Mouse (Mus musculus) intestine, embryonic 16.5 days (tissue): ENCODE measurements around the gene Hoxb6. TPM values are rescaled to one million over a fixed set of nuclear protein-coding genes. Genes with fewer than 3 reads are reported as not detected.

Experiments used
- ATAC-seq: fragments of 200-750 bp; cut with Nextera tagmentation; 2 replicates; pipeline ENCODE4 v1.8.0; 2017; ENCODE audit warnings: moderate TSS enrichment, moderate library complexity
- H3K27ac ChIP-seq: fragments of 300-500 bp; sonication (generic); 2 replicates; pipeline ENCODE4 v1.5.1; 2014; ENCODE audit warnings: mild to moderate bottlenecking, low read length
- H3K27me3 ChIP-seq: fragments of 300-500 bp; sonication (generic); replicated peaks from 2 replicates; pipeline ENCODE4 v1.6.1; 2014; ENCODE audit warnings: low read length, control low read depth, mixed read lengths; ENCODE audit not compliant: control insufficient read depth, insufficient read depth
- H3K36me3 ChIP-seq: fragments of 300-500 bp; sonication (generic); 2 replicates; pipeline ENCODE4 v1.6.1; 2014; ENCODE audit warnings: low read length, control low read depth; ENCODE audit not compliant: control insufficient read depth, insufficient read depth
- H3K4me1 ChIP-seq: fragments of 300-500 bp; sonication (generic); 2 replicates; pipeline ENCODE4 v1.6.1; 2014; ENCODE audit warnings: low read length, control low read depth, mixed read lengths; ENCODE audit not compliant: control insufficient read depth, insufficient read depth
- H3K4me2 ChIP-seq: fragments of 300-500 bp; sonication (generic); 2 replicates; pipeline ENCODE4 v1.6.1; 2014; ENCODE audit warnings: low read depth, low read length, control low read depth
- H3K4me3 ChIP-seq: fragments of 300-500 bp; sonication (generic); 2 replicates; pipeline ENCODE4 v1.5.1; 2014; ENCODE audit warnings: mild to moderate bottlenecking, low read length
- H3K9ac ChIP-seq: fragments of 300-500 bp; sonication (generic); 2 replicates; pipeline ENCODE4 v1.6.1; 2014; ENCODE audit warnings: low read depth, low read length
- H3K9me3 ChIP-seq: fragments of 300-500 bp; sonication (generic); 2 replicates; pipeline ENCODE4 v1.6.1; 2016; ENCODE audit warnings: low read length, control low read depth; ENCODE audit not compliant: control insufficient read depth
- WGBS: fragments of 180-500 bp; shearing (Covaris S2); extraction: QIAGEN DNeasy Blood & Tissue Kit; methylation state at CpG from one replicate; pipeline ENCODE4 v1.1.7; 2014; 5-methylcytosine and 5-hydroxymethylcytosine counted together
- polyA plus RNA-seq: library from polyadenylated mRNA; unstranded; fragments of >200 nt; fragmentation: Nextera tagmentation; extraction: Ambion mirVana; gene quantifications from 2 replicates; pipeline ENCODE4 v1.2.1, GENCODE M21; 2015

Hoxb6 gene
- 11.1 and 11.3 TPM in 2 replicates for polyA plus RNA-seq

- peak within 1 kb of the TSS; percentile 81 for H3K9ac ChIP-seq
- peaks cover 16% of the 10 kb centered on the region for H3K4me1 ChIP-seq
- H3K9me3 ChIP-seq = no peaks in the 10 kb centered on the region
- peak within 1 kb of the TSS; percentile 58 for H3K4me3 ChIP-seq
- 9% methylated on average over 22 of the region's 22 CpGs for WGBS
- peak; percentile 24; the same call in 1 of the 2 replicates for ATAC-seq
- H3K27ac ChIP-seq = peak within 1 kb of the TSS; percentile 89
- H3K36me3 ChIP-seq = no peaks in the 10 kb centered on the region
- H3K27me3 ChIP-seq = peaks cover 39% of the 10 kb centered on the region
- H3K4me2 ChIP-seq = peak within 1 kb of the TSS; percentile 65
Observed at GRCm38 (mm10) chr11:96291681-96292564, at the start of gene Hoxb6. TSS of gene Hoxb6 (plus strand) at chr11:96292476.

- H3K4me2 ChIP-seq = no peak overlapping the region
- H3K9ac ChIP-seq = peak overlapping the region; percentile 37; the same call in 1 of the 2 replicates
- no peaks in the 10 kb centered on the region for H3K36me3 ChIP-seq
- H3K27ac ChIP-seq = no peak overlapping the region
- no peaks in the 10 kb centered on the region for H3K9me3 ChIP-seq
- H3K4me3 ChIP-seq = no peak overlapping the region
- H3K27me3 ChIP-seq = peaks cover 66% of the 10 kb centered on the region
- WGBS = 3% methylated on average over 14 of the region's 14 CpGs
- ATAC-seq = no peak
- H3K4me1 ChIP-seq = peaks cover 3% of the 10 kb centered on the region; the same call in 1 of the 2 replicates
Observed at GRCm38 (mm10) chr11:96250901-96251300, 41.4 kb upstream of the Hoxb6 start.

GRCm38 (mm10) chr11:96251480-96252031, 40.7 kb upstream of the Hoxb6 start:
- Histone ChIP-seq H3K4me1 (peaks cover 3% of the 10 kb centered on the region; the same call in 1 of the 2 replicates), H3K4me2 (no peak overlapping the region), H3K9ac (peak overlapping the region; percentile 42; the same call in 1 of the 2 replicates), H3K36me3 (no peaks in the 10 kb centered on the region), H3K27me3 (peaks cover 67% of the 10 kb centered on the region), H3K9me3 (no peaks in the 10 kb centered on the region), H3K4me3 (peak overlapping the region; percentile 38), H3K27ac (no peak overlapping the region)
- 1% methylated on average over 46 of the region's 46 CpGs for WGBS
- peak; percentile 38; the same call in 1 of the 2 replicates for ATAC-seq

- Histone ChIP-seq H3K27ac (no peak overlapping the region), H3K9ac (0 out of 2 replicates have a peak overlapping the region, but pooled peaks have one; percentile 10), H3K4me1 (peaks cover 3% of the 10 kb centered on the region; the same call in 1 of the 2 replicates), H3K4me2 (no peak overlapping the region), H3K27me3 (peaks cover 74% of the 10 kb centered on the region), H3K9me3 (no peaks in the 10 kb centered on the region), H3K4me3 (peak overlapping the region; percentile 38), H3K36me3 (no peaks in the 10 kb centered on the region)
- ATAC-seq = no peak
- WGBS = 6% methylated on average over 12 of the region's 12 CpGs
Observed at GRCm38 (mm10) chr11:96252541-96253120, 39.6 kb upstream of the Hoxb6 start.

GRCm38 (mm10) chr11:96254221-96254620, 38.1 kb upstream of the Hoxb6 start:
- Histone ChIP-seq H3K27me3 (peaks cover 87% of the 10 kb centered on the region), H3K27ac (no peak overlapping the region), H3K4me2 (no peak overlapping the region)

GRCm38 (mm10) chr11:96255111-96255995, 36.9 kb upstream of the Hoxb6 start:
- H3K36me3 ChIP-seq = no peaks in the 10 kb centered on the region
- H3K9me3 ChIP-seq = no peaks in the 10 kb centered on the region
- 3% methylated on average over 39 of the region's 39 CpGs for WGBS
- ATAC-seq = no peak
- H3K4me2 ChIP-seq = 0 out of 2 replicates have a peak overlapping the region, but pooled peaks have one; percentile 13
- H3K4me3 ChIP-seq = peak overlapping the region; percentile 15; the same call in 1 of the 2 replicates
- no peak overlapping the region for H3K27ac ChIP-seq
- peaks cover 86% of the 10 kb centered on the region for H3K27me3 ChIP-seq
- H3K9ac ChIP-seq = no peak overlapping the region
- peaks cover 3% of the 10 kb centered on the region for H3K4me1 ChIP-seq

More at GRCm38 (mm10) chr11:96254221-96254620, 38.1 kb upstream of the Hoxb6 start:
- 4% methylated on average over 11 of the region's 11 CpGs for WGBS
- H3K4me1 ChIP-seq = peaks cover 3% of the 10 kb centered on the region; the same call in 1 of the 2 replicates
- H3K36me3 ChIP-seq = no peaks in the 10 kb centered on the region
- no peak overlapping the region for H3K9ac ChIP-seq
- peak overlapping the region; percentile 9; the same call in 1 of the 2 replicates for H3K4me3 ChIP-seq
- ATAC-seq = no peak
- H3K9me3 ChIP-seq = no peaks in the 10 kb centered on the region

GRCm38 (mm10) chr11:96255996-96256445, 36.3 kb upstream of the Hoxb6 start:
- Histone ChIP-seq H3K4me2 (no peak overlapping the region), H3K4me1 (peaks cover 3% of the 10 kb centered on the region), H3K4me3 (no peak overlapping the region), H3K36me3 (no peaks in the 10 kb centered on the region), H3K9ac (no peak overlapping the region), H3K9me3 (no peaks in the 10 kb centered on the region), H3K27me3 (peaks cover 86% of the 10 kb centered on the region), H3K27ac (no peak overlapping the region)
- 3% methylated on average over 14 of the region's 14 CpGs for WGBS
- no peak for ATAC-seq

GRCm38 (mm10) chr11:96257141-96257540, 35.1 kb upstream of the Hoxb6 start:
- Histone ChIP-seq H3K27me3 (peaks cover 88% of the 10 kb centered on the region), H3K9me3 (no peaks in the 10 kb centered on the region), H3K36me3 (no peaks in the 10 kb centered on the region), H3K4me3 (no peak overlapping the region), H3K4me1 (peaks cover 5% of the 10 kb centered on the region; the same call in 1 of the 2 replicates), H3K4me2 (no peak overlapping the region), H3K9ac (no peak overlapping the region), H3K27ac (no peak overlapping the region)
- no peak for ATAC-seq
- 28% methylated on average over 2 of the region's 2 CpGs for WGBS
